Mouse (Mus musculus) cerebellum, adult 18-20 months (tissue): ENCODE data around the gene Pfkfb2.
A peak's percentile ranks its signal among the peaks of the same experiment; 100 is the strongest.

Experiments
- DNase-seq, 2 experiments: peaks; one replicate each; pipeline ENCODE4 v3.0.0; 2021

Gene Pfkfb2

DNA sequence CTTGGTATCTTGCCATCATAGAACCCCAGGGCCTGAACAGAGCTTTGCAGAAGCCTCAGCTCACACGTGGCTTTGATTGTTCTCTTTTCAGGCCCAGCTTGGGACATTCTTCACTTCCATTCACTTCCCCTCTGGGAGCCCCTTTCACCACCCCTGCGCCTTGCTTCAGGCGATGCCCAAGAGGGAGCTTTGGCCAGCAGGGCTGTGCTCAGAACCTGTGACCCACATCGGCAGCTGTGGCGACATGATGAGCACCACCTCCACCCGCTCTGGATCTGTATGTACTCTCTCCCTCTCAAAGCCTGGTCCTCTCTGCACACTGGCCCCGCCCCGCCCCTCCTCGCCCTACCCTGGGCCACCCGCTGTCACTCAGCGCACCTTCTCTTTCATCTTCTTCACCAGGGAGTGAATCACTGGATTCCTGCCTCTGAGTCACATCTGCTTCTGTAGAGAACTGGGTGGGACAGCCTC lies 8.4 kb upstream of the Pfkfb2 start:
- DNase-seq, result no peak

DNA sequence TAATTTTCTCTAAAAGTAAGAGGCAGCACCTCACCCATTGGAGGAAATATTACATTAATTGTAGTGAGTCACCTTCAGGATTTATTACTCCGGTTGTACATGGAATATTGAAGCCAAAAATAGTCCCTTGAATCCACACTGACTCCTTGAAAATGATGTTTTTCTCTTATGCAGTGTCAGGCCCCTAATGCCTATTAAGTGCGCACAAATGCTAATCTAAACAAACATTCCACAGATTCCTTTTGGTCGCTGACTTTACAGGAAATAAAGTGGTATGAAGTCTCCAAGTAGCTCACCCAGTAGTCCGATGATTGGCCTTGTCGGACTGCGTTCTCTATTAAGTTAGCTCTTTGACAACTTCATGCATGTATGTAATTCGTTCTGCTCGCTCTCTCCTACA lies 5.8 kb upstream of the Pfkfb2 start:
- DNase-seq, result no peak

DNA sequence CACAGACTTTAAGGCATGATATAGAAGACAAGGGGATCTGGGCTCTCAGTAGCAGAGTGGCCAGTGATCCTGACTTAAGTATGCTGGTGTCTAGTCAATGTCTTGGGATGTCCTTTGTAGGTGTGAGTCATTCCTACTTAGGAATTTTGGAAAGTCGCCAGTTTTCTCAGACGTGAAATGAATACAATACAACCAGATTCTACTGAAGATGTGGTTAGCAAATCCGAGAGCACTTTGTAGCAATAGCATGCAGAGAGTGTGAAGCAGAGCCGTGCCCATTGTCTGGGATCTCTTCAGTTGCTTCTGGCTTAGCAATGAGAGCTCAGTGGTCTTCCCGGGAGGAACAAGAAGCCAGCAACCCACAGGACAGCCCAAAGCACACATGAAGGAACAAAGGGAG lies 5.4 kb upstream of the Pfkfb2 start:
- no peak for DNase-seq

DNA sequence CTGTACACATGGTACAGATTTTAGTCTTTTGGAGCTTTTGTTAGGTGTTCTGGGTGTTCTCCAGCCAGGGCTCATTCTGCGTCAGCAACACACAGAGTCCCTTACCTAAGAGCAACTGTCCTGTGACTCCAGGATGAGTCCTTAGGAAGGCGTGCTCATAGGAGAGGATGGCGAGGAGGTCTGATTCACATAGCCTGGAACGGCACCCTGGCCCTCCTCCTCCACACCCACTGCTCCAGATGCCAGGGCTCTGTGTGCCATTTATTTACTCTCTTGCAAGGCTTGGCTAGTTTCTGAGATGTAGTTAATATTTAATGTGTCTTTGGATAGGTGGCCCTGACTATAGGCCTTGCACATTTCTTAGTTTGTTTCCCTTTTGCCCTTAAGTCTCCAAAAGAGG lies 4.6 kb upstream of the Pfkfb2 start:
- DNase-seq, result no peak

DNA sequence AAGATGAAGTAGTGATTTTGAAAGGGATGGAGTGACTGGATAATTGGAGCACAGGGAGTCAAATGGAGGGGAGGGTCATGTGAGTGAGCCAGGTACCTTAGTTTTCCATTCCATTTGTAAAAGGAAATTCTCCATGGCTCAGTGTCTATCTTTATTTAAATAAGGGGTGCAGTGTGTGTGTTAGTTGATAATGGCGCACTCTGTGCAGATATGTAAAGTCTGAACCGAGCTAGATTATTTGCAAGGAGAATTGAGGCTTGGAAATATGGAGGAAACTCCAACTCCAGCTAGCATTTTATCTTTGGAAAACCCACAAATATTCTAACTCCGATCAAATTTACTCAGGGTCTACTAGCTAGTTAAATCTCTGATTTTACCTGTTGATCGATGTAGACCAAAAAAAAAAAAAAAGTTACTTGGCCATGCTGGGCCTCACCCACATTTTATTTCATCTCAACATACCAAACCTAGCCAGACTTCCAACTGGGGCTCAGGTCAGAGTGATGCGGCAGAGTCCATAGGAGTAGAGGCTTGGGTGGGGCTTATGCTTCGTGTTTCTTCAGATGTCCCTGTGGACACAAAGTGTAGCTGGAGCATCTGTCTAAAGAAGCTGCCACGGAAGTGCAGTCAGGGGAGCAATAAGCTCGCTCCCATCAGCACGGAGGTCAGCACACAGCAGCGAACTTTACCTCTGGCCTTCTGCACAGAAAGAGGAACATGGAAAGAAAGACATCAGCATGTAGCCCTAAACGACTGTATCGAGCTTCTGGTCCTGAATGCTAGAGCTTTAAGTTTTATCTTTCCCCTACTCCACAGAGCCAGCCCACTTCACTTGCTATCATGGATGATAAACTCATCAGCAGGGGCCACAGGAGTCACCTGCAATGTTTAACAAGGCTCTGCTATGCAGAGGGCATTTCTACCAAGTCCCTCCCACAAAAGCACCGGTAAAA lies 3.9 kb upstream of the Pfkfb2 start:
- no peak for DNase-seq

DNA sequence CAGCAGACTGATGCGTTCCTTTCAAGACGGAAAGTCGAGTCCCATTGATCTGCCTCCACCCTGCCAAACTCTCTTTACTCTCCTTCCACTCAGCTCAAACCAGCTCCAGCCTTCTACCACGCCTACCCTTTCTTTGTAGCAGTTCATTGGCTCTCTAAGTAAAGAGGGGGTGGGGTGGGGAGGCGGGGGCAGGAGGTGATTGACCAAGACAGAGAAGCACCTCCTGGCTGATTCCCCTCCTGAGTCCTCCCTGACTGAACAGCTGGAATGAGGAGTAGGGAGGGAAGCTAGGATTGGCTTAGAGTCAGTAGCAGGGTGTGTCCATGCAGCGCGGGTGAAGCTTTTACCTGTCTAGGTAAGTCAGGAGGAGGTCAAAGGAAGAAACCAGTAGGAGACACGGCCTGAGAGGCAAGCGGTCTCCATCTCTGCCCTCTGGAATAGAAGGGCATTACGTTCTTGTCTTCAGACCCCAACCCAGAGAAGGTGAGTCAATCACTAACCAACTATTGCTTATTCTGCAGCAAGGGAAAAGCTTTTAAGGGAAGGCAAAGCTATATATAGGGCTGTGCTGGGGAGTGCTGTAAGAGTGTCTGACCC lies 2.8 kb upstream of the Pfkfb2 start, which contains the start of gene AA986860:
TSS of gene AA986860 (plus strand) at position 236 of the 597 bp plus-strand sequence.
- DNase-seq, result no peak

DNA sequence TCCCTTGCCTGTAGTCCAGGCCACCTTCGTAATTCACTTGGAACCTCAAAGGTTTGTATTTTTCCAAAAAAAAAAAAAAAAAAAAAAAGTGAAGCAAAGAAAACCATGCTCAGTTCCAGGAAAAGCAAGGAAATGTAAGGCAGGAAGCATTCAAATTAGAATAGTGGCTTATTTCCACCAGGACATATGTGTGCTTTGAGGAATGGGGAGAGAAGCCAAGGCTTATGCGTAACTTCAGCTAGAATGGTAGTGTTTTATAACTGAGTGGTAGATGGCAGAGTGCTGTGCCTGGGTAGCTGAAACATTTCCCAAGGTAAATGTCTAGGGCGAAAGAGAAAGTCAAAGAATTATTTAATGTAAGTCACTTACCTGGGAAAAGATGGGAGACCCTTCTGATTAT lies 345 bp downstream of the Pfkfb2 start:
- no peak for DNase-seq

DNA sequence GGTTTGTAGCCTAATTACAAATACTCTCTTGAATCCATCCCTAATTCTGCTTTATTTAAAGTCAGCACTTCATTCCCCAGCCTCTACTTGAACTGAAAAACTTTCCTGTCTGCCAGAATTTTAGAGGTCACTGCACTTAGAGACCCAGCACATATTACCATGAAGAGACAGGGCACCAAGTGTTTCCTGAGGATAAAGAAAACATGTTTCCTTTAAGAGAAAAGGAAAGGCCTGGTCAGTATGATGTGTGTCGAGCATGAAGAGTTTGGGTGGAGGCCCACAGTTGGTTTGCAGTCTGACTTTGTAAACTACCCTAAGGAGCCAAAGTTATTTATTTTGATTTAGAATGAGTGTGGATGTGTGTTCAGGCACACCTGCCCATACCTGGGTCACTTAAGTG lies 983 bp downstream of the Pfkfb2 start:
- no peak for DNase-seq

DNA sequence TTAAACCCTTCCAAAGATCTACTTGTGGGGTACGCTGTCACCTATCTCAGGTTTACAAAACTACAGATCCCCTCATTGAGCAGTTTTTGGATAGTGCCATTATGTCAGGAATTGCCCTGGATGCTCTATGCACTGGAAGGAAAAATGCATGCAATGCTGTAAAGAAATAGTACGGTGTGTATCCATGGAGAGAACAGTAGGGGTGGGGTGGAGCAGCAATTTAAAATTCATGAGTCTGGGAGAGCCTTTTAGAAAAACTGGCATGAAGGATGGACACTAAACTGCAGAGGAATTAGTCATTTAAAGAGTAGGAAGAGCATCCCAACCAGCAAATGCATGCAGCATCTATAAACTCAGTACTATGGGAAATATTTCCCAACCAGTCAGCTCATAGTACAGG lies 2.7 kb downstream of the Pfkfb2 start:
- DNase-seq, result no peak

DNA sequence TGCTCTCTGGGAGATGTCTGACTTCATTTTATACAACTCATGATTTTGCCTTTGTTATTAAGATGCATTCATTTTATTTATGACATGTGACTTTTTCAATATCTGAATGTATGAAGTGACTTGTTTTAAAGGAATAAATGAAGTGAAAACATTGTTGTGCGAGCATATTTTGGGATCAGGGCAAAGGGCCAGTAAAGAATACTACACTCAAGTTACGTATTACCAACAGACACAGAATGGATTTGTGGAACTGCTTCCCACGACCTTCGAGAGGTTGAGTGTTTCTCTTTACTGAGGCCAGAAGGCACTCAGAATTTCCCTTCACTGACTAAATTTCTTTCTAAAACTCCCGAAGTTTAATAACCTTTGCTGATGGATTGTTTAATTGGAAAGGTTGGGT lies 4.8 kb downstream of the Pfkfb2 start:
- DNase-seq, result no peak

DNA sequence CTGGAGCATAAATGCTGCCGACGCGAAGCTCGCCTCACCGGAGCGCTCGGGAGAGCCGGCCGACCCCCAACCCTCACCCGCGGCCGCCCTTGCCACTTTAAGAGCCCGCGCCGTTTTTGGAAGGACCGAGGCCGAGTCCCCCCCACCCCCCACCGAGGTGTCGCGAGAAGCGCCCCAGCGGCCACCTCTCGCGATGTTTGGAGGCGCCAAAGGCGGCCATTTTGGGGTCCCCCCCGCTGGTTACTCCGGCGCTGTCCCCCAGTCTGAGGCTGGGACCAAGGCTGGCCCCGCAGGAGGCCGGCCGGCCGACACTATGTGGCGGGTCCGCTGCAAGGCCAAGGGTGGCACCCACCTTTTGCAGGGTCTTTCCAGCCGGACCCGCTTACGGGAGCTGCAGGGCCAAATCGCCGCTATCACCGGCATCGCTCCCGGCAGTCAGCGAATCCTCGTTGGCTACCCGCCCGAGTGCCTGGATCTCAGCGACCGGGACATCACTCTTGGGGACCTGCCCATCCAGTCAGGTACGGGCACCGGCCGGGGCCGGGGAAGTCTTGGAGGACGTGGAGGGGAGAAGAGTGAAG lies 11.7 kb downstream of the Pfkfb2 start, which contains the start of gene Yod1:
TSS of gene Yod1 (plus strand) at position 37 of the 581 bp plus-strand sequence.
- DNase-seq, result peak; percentile 87 to 93

DNA sequence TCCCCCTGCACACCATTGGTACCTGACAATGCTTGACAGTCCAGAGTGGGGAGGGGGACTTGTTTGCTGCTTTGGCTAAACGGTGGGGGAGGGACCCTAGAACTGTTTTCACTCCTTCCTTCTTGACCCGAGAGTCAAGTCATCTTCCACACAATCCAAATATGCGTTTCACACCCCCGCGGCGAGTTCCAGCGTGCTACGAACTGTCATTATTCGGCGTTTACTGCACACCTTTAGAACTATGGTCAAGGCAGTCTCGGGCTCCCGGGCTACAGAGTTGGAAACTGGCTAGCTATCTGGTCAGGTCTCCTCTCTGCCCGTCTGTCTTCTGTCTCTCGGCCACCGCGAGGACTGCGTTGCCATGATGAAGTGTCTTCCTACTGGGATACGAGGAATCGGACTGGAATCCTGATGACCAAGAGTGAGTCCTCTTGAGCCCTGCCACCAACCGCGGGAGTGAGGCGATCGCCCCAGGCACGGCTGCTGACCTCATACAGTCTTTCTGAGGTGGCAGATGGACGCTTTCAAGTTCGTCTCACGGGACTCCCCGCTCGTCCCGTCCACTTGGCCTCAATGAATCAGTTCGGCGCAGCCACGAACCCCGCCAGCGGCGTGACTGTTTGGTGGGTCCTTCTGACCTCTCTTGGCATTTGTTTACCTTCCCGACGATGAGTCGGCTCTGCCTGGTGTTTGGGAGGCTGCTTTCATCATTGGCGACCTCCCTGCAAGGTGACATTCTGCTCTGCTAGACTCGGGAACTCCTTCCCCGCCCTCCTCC lies 12.4 kb downstream of the Pfkfb2 start:
- peak; percentile 63 to 74 for DNase-seq

DNA sequence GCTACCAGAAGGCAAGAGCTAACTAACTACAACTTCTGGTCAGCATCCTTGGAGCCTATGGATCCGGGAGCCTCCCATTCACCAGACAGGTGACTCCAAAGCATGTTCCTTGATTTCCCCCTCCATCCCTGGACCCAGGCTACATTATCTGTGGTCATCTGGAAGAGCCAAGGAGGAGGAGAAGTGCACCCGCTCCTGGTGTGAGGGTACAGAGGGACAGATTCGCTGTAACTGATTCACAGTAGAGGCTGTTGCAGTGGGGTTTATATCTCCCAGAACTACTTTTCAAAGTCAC lies 12.9 kb downstream of the Pfkfb2 start:
- no peak for DNase-seq

DNA sequence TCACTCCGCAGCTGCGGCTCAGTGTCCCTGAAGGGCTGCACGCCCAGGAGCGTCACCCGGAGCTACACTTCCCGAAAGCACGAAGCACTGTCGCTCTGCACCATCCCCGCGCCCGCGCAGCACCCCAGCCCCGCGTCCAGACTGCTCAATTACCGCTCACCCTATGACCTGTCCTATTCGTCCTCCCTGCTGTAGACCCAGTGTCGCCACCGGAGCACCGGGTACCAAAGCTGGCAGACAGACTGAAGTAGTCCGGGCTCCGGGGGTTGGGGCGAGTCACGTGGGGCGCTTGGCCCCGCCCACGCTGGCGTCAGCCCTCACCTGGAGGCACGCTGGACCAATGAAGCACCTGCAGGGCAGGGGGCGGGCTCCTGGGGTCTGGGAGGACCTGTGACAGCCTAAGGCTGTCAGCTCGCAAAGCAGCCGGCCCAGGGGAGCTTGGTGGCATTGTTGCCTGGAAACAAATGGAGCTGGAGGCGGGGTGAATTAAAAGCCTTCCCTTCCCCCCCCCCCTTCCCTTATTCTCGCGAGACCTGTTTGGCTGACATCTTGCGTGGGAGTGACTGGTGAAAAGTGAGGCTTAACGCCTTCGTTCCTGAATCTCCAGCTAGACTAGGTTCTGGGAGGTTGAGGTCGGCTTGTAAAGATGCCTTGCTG lies 13.4 kb downstream of the Pfkfb2 start, which contains the start of gene Gm29427:
TSS of gene Gm29427 (minus strand) at position 239 of the 657 bp plus-strand sequence.
- peak; percentile 98 to 99 for DNase-seq

DNA sequence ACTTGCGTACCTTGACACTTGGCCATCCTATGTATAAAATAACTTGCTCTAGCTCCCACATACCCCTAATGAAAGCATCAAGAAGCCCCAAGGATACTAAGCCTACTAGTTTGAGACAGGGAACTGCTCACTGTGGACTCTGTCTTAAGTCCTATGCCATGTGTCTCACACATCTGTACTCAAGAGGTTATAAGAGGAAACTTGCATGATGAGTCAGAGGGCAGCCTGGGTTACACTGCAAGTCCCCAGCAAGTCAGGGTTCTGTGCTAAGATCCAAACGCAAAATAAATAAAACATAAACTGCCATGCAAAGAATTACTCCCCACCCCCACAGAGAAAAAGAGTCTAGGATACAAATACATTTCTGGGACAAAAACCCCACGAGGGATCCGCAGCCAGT lies 15.0 kb downstream of the Pfkfb2 start:
- DNase-seq, result no peak

DNA sequence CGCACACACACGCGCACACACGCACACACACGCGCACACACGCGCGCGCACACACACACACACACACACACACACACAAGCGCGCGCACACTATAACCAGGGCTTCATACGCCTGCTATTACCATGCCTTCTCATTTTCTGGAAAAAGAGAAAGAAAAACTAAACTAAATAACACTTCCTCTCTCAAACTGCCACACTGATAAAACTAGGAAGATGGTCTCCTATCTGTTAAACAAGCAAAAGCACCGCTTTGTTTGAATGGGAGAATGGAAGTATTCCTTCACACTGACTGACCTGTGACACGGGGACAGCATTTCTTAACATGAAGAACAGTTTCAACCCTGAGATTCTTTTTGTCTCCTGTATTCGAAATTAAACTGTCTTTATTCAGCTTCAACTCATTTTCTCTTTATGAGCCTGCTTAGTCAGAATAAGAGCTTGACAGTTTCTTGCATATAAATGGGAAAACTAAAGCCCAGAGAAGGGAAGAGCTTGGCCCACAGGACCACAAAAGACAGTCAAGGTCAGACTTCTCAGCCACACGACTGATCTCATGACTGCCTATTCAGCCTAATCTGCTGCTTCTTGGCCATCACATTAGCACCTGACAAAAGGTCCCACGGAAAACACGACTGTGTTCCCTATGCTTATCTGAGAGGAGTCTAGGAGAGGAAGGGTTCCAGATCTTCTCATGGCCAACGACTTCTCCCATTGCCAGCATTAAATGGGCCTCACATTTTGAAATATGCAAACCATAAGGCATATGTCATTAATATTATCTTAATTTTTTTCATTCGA lies 18.6 kb downstream of the Pfkfb2 start:
- no peak for DNase-seq

DNA sequence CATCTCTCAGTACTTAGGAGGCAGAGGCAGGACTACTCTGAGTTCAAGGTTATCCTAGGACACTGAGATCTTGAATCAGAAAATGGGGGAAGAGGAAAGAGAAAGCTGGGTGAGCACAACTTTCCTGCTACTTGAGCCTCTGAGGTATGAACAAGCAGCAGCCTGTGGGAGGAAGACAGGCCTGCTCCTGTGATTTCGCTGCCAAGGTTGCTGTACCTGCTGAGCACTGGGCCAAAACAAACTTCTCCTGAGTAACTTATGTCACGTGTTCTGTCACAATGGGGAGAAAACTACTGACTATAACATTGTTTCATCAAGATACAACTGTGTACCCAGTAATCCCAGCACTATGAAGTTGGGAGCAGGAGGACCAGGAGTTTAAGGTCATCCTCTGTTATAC lies 25.4 kb downstream of the Pfkfb2 start:
- no peak for DNase-seq

DNA sequence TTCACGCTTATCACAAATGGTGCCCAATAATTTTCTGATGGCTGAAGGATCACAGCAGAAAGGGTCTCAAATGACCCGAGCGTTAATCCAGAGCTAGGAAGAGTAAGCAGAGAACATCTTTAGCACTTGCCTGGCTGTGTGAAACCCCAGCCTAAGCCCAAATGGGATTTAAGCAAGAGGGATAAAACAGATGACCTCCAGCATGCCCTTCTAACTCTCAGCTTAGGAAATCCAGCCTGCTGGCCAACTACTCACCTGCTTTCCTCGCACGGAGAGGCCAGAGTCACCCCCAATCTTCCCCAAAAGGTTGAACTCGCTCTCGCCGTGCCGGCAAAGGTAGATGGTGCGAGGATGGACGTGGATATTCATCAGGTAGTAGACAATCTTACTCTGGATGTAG lies 27.1 kb downstream of the Pfkfb2 start:
- no peak for DNase-seq

DNA sequence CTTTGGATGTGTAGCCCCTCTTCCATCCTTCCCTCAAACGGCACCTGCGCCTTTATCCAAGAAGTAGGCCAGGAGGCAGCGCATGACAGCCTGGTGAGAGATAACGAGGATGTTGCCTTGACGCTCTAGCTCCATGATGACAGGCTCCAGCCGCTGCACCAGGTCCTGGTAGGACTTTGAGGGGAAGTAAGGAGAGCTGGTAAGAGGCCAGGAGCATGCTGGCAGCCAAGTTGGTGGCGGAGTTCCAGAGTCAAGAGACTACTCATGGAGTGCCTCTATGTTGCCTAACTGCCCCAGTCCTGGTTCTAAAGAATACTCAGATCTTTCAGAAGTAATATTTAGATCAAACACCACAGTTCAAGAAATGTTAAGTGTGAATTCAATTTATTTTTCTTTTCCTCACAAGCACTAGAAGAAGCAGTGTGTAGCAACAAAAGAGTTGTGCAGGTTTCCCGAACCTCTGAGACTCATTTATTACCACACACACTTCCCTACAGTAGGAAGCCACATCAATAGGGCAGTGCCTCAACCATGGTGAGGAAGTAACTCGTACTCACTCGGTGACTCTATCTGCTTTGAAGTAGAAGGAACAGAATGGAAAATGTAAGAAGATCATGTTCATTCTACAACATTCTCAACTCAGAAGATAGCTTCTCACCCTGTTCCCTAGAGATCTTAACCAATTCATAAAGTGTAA lies 29.0 kb downstream of the Pfkfb2 start:
- peak; percentile 57 to 62 for DNase-seq

DNA sequence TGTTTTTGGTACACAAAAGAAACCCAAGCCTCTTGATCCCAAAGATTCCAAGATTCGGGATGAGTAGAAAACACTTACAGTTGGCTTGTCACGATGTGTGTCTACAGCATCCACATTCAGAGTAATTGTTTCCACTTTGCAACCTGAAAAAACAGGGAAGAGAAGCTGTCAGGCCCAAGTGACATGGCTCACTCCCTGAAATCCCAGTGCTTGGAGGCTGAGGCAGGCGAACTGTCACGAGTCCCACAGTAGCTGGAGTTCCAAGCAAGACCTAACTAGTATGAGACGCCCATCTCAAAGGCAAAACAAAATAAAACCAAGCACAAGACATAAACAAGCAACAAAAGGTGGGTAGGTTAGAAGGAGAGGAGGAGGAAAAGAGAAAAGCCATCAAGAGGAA lies 30.5 kb downstream of the Pfkfb2 start:
- DNase-seq, result no peak

DNA sequence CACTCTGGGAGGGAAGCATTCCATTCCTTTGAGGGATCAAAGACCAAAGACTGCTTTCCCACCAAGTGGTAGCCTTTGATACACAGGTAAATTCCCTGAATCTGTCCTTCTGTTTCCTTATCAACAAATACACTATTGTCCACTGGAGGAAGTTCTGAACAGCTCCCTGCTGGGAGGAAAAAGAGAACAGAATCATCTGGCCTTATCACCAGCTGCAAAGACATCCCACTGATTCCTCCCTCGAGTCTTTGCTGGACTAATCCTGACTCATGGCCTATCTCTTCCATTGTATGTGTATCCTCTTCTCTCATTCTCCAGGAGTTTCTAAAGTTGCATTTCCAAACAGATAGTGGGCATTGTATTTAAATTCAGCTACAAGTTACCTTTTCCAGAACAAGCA lies 45.1 kb downstream of the Pfkfb2 start:
- no peak for DNase-seq
